Mouse (Mus musculus): ENCODE measurements around the gene Mcrip1. TPM values are rescaled to one million over a fixed set of nuclear protein-coding genes. Genes with fewer than 3 reads are reported as not detected.
"Not testable (repeated sequence)": the region's sequence is repeated elsewhere in the genome, so short reads cannot be mapped to it uniquely, and the experiment has no call there.

Mcrip1 gene
- polyA plus RNA-seq, 1 experiment: 153 TPM

- DNase-seq (ENCODE audit: extremely low spot score in 1 of 2, low spot score in 1 of 2): no peak
Observed at GRCm38 (mm10) chr11:120575940-120576339, 26.4 kb upstream of the Mcrip1 start.

GRCm38 (mm10) chr11:120575046-120575445, 25.5 kb upstream of the Mcrip1 start:
- no peak for DNase-seq (ENCODE audit: extremely low spot score in 1 of 2, low spot score in 1 of 2)

GRCm38 (mm10) chr11:120574278-120574600, 24.7 kb upstream of the Mcrip1 start:
- DNase-seq (ENCODE audit: extremely low spot score in 1 of 2, low spot score in 1 of 2): no peak

GRCm38 (mm10) chr11:120573585-120574277, 24.2 kb upstream of the Mcrip1 start:
- DNase-seq (ENCODE audit: extremely low spot score in 1 of 2, low spot score in 1 of 2): no peak

GRCm38 (mm10) chr11:120572752-120573584, 23.4 kb upstream of the Mcrip1 start, which contains the start of gene P4hb:
Gene P4hb (minus strand): TSS chr11:120573253.
- peak; percentile 100 for DNase-seq (ENCODE audit: extremely low spot score in 1 of 2, low spot score in 1 of 2)

- no peak for DNase-seq (ENCODE audit: extremely low spot score in 1 of 2, low spot score in 1 of 2)
Observed at GRCm38 (mm10) chr11:120572417-120572751, 22.9 kb upstream of the Mcrip1 start.

GRCm38 (mm10) chr11:120571754-120572416, 22.4 kb upstream of the Mcrip1 start:
- DNase-seq (ENCODE audit: extremely low spot score in 1 of 2, low spot score in 1 of 2): no peak

GRCm38 (mm10) chr11:120571122-120571521, 21.6 kb upstream of the Mcrip1 start:
- no peak for DNase-seq (ENCODE audit: extremely low spot score in 1 of 2, low spot score in 1 of 2)

- DNase-seq (ENCODE audit: extremely low spot score in 1 of 2, low spot score in 1 of 2): no peak
Observed at GRCm38 (mm10) chr11:120568324-120568723, 18.8 kb upstream of the Mcrip1 start.

GRCm38 (mm10) chr11:120565114-120565513, 15.6 kb upstream of the Mcrip1 start:
- no peak for DNase-seq (ENCODE audit: extremely low spot score in 1 of 2, low spot score in 1 of 2)

- no peak for DNase-seq (ENCODE audit: extremely low spot score in 1 of 2, low spot score in 1 of 2)
Observed at GRCm38 (mm10) chr11:120562949-120563348, 13.4 kb upstream of the Mcrip1 start.

- no peak for DNase-seq (ENCODE audit: extremely low spot score in 1 of 2, low spot score in 1 of 2)
Observed at GRCm38 (mm10) chr11:120560952-120561728, 11.6 kb upstream of the Mcrip1 start.

GRCm38 (mm10) chr11:120558843-120559242, 9.3 kb upstream of the Mcrip1 start:
- not testable (repeated sequence) for DNase-seq (ENCODE audit: extremely low spot score in 1 of 2, low spot score in 1 of 2)

- DNase-seq (ENCODE audit: extremely low spot score in 1 of 2, low spot score in 1 of 2): no peak
Observed at GRCm38 (mm10) chr11:120555260-120555659, 5.7 kb upstream of the Mcrip1 start.

- DNase-seq (ENCODE audit: extremely low spot score in 1 of 2, low spot score in 1 of 2): no peak
Observed at GRCm38 (mm10) chr11:120554834-120555233, 5.3 kb upstream of the Mcrip1 start.

- DNase-seq (ENCODE audit: extremely low spot score in 1 of 2, low spot score in 1 of 2): no peak
Observed at GRCm38 (mm10) chr11:120552736-120553135, 3.2 kb upstream of the Mcrip1 start.

GRCm38 (mm10) chr11:120550810-120551440, 1.4 kb upstream of the Mcrip1 start, which contains the start of gene Ppp1r27:
Gene Ppp1r27 (minus strand): TSS chr11:120551132.
- no peak for DNase-seq (ENCODE audit: extremely low spot score in 1 of 2, low spot score in 1 of 2)

- DNase-seq (ENCODE audit: extremely low spot score in 1 of 2, low spot score in 1 of 2): no peak
Observed at GRCm38 (mm10) chr11:120549986-120550809, 671 bp upstream of the Mcrip1 start.

- no peak for DNase-seq (ENCODE audit: extremely low spot score in 1 of 2, low spot score in 1 of 2)
Observed at GRCm38 (mm10) chr11:120548786-120549167, 750 bp downstream of the Mcrip1 start.
